Mouse (Mus musculus) embryonic facial prominence, embryonic 11.5 days (tissue): ENCODE measurements around the gene Rassf3. TPM values are rescaled to one million over a fixed set of nuclear protein-coding genes. Genes with fewer than 3 reads are reported as not detected.

ENCODE experiments used
- ATAC-seq: fragments of 200-750 bp; cut with Nextera tagmentation; replicated peaks from 2 replicates; pipeline ENCODE4 v1.8.0; 2017; ENCODE audit warnings: low read depth; ENCODE audit not compliant: insufficient number of reproducible peaks, low FRiP score, low TSS enrichment
- DNase-seq: peaks from one replicate; pipeline ENCODE4 v3.0.0-alpha.2; 2015; ENCODE audit warnings: low spot score
- H3K27ac ChIP-seq: fragments of 300-500 bp; sonication (generic); replicated peaks from 2 replicates; pipeline ENCODE4 v1.5.1; 2014; ENCODE audit warnings: mild to moderate bottlenecking, low read depth, low read length, control low read depth
- H3K27me3 ChIP-seq: fragments of 300-500 bp; sonication (generic); 2 replicates; pipeline ENCODE4 v1.6.1; 2014; ENCODE audit warnings: mild to moderate bottlenecking, low read length, moderate library complexity, mixed read lengths; ENCODE audit not compliant: control insufficient read depth, insufficient read depth
- H3K36me3 ChIP-seq: fragments of 300-500 bp; sonication (generic); replicated peaks from 2 replicates; pipeline ENCODE4 v1.6.1; 2014; ENCODE audit warnings: low read depth, mild to moderate bottlenecking, low read length, moderate library complexity, mixed read lengths; ENCODE audit not compliant: control insufficient read depth, insufficient read depth
- H3K4me1 ChIP-seq: fragments of 300-500 bp; sonication (generic); 2 replicates; pipeline ENCODE4 v1.6.1; 2014; ENCODE audit warnings: low read length, mixed read lengths; ENCODE audit not compliant: control insufficient read depth, insufficient read depth
- H3K4me2 ChIP-seq: fragments of 300-500 bp; sonication (generic); 2 replicates; pipeline ENCODE4 v1.6.1; 2014; ENCODE audit warnings: low read depth, mild to moderate bottlenecking, control low read depth, low read length, moderate library complexity
- H3K4me3 ChIP-seq: fragments of 300-500 bp; sonication (generic); 2 replicates; pipeline ENCODE4 v1.5.1; 2014; ENCODE audit warnings: low read depth, low read length, control low read depth
- H3K9ac ChIP-seq: fragments of 300-500 bp; sonication (generic); replicated peaks from 2 replicates; pipeline ENCODE4 v1.6.1; 2014; ENCODE audit warnings: mild to moderate bottlenecking, control low read depth, low read length
- H3K9me3 ChIP-seq: fragments of 300-500 bp; sonication (generic); replicated peaks from 2 replicates; pipeline ENCODE4 v1.6.1; 2016; ENCODE audit warnings: mild to moderate bottlenecking, low read length, inconsistent platforms, mixed read lengths; ENCODE audit not compliant: control insufficient read depth
- WGBS: fragments of 180-500 bp; shearing (Covaris S2); extraction: QIAGEN DNeasy Blood & Tissue Kit; methylation state at CpG from one replicate; pipeline ENCODE4 v1.1.7; 2014; 5-methylcytosine and 5-hydroxymethylcytosine counted together
- polyA plus RNA-seq: library from polyadenylated mRNA; unstranded; fragments of >200 nt; fragmentation: Nextera tagmentation; extraction: Ambion mirVana; gene quantifications from 2 replicates; pipeline ENCODE4 v1.2.1, GENCODE M21; 2014

Rassf3 gene
- polyA plus RNA-seq, 1 experiment from 2014 or later = 21.4 TPM

- Histone ChIP-seq H3K4me1 (no peaks in the 10 kb centered on the region), H3K9me3 (no peaks in the 10 kb centered on the region), H3K27me3 (no peaks in the 10 kb centered on the region), H3K27ac (no peak overlapping the region), H3K4me2 (no peak overlapping the region), H3K36me3 (no peaks in the 10 kb centered on the region; the same call in none of the 2 replicates), H3K9ac (no peak overlapping the region), H3K4me3 (no peak overlapping the region)
- ATAC-seq = no peak; the same call in 1 of the 2 replicates
- DNase-seq = no peak
- WGBS = 90% methylated on average over 7 of the region's 7 CpGs
These were observed 77.5 kb downstream of the Rassf3 start for GRCm38 (mm10) chr10:121398599-121398998.

- 87% methylated on average over 20 of the region's 20 CpGs for WGBS
- DNase-seq = no peak
- no peaks in the 10 kb centered on the region for H3K27me3 ChIP-seq
- H3K9ac ChIP-seq = no peak overlapping the region
- no peak for ATAC-seq
- H3K27ac ChIP-seq = no peak overlapping the region
- no peak overlapping the region for H3K4me3 ChIP-seq
- H3K36me3 ChIP-seq = peaks cover 6% of the 10 kb centered on the region
- no peak overlapping the region for H3K4me2 ChIP-seq
- no peaks in the 10 kb centered on the region for H3K4me1 ChIP-seq
- H3K9me3 ChIP-seq = no peaks in the 10 kb centered on the region
These were observed 80.5 kb downstream of the Rassf3 start for GRCm38 (mm10) chr10:121395542-121396176.

- no peak overlapping the region for H3K9ac ChIP-seq
- H3K4me1 ChIP-seq = no peaks in the 10 kb centered on the region
- 86% methylated on average over 18 of the region's 18 CpGs for WGBS
- DNase-seq = no peak
- H3K27me3 ChIP-seq = no peaks in the 10 kb centered on the region
- no peaks in the 10 kb centered on the region for H3K9me3 ChIP-seq
- no peak overlapping the region for H3K4me2 ChIP-seq
- ATAC-seq = no peak
- no peak overlapping the region for H3K4me3 ChIP-seq
- no peak overlapping the region; the same call in 1 of the 2 replicates for H3K27ac ChIP-seq
- H3K36me3 ChIP-seq = peaks cover 6% of the 10 kb centered on the region
These were observed 81.3 kb downstream of the Rassf3 start for GRCm38 (mm10) chr10:121394789-121395325.

GRCm38 (mm10) chr10:121394270-121394669 lies 81.9 kb downstream of the Rassf3 start:
- Histone ChIP-seq H3K4me1 (no peaks in the 10 kb centered on the region), H3K36me3 (peaks cover 6% of the 10 kb centered on the region), H3K27ac (no peak overlapping the region; the same call in 1 of the 2 replicates), H3K9ac (no peak overlapping the region), H3K27me3 (no peaks in the 10 kb centered on the region), H3K4me2 (no peak overlapping the region), H3K9me3 (no peaks in the 10 kb centered on the region), H3K4me3 (no peak overlapping the region)
- ATAC-seq = no peak
- 84% methylated on average over 6 of the region's 6 CpGs for WGBS
- no peak for DNase-seq

- Histone ChIP-seq H3K4me3 (no peak overlapping the region), H3K4me1 (no peaks in the 10 kb centered on the region), H3K27ac (no peak overlapping the region), H3K27me3 (no peaks in the 10 kb centered on the region), H3K9ac (no peak overlapping the region), H3K4me2 (no peak overlapping the region), H3K9me3 (no peaks in the 10 kb centered on the region), H3K36me3 (peaks cover 6% of the 10 kb centered on the region)
- WGBS = 95% methylated on average over 8 of the region's 8 CpGs
- ATAC-seq (no peak), DNase-seq (no peak)
These were observed 84.2 kb downstream of the Rassf3 start for GRCm38 (mm10) chr10:121391901-121392300.

- Histone ChIP-seq H3K9ac (no peak overlapping the region), H3K27ac (no peak overlapping the region), H3K27me3 (no peaks in the 10 kb centered on the region), H3K36me3 (peaks cover 6% of the 10 kb centered on the region), H3K4me2 (no peak overlapping the region), H3K9me3 (no peaks in the 10 kb centered on the region), H3K4me1 (peaks cover 2% of the 10 kb centered on the region; the same call in 1 of the 2 replicates), H3K4me3 (no peak overlapping the region)
- DNase-seq (no peak), ATAC-seq (no peak)
- 75% methylated on average over 10 of the region's 10 CpGs for WGBS
These were observed 85.5 kb downstream of the Rassf3 start for GRCm38 (mm10) chr10:121390602-121391001.

GRCm38 (mm10) chr10:121386347-121386746 lies 89.8 kb downstream of the Rassf3 start:
- DNase-seq = peak; percentile 74
- 40% methylated on average over 9 of the region's 9 CpGs for WGBS

GRCm38 (mm10) chr10:121385695-121386094 lies 90.5 kb downstream of the Rassf3 start:
- no peak overlapping the region for H3K4me2 ChIP-seq
- ATAC-seq (no peak), DNase-seq (no peak)
- peaks cover 8% of the 10 kb centered on the region for H3K36me3 ChIP-seq
- H3K9ac ChIP-seq = no peak overlapping the region
- H3K27me3 ChIP-seq = no peaks in the 10 kb centered on the region
- peaks cover 2% of the 10 kb centered on the region; the same call in 1 of the 2 replicates for H3K4me1 ChIP-seq
- no peak overlapping the region for H3K4me3 ChIP-seq
- WGBS = 94% methylated on average over 6 of the region's 6 CpGs
- 0 out of 2 replicates have a peak overlapping the region, but pooled peaks have one; percentile 11 for H3K27ac ChIP-seq
- H3K9me3 ChIP-seq = no peaks in the 10 kb centered on the region

More at GRCm38 (mm10) chr10:121386347-121386746, 89.8 kb downstream of the Rassf3 start:
- Histone ChIP-seq H3K4me1 (peaks cover 2% of the 10 kb centered on the region; the same call in 1 of the 2 replicates), H3K27me3 (no peaks in the 10 kb centered on the region), H3K4me2 (no peak overlapping the region), H3K9ac (no peak overlapping the region), H3K9me3 (no peaks in the 10 kb centered on the region), H3K36me3 (peaks cover 10% of the 10 kb centered on the region), H3K4me3 (no peak overlapping the region), H3K27ac (no peak overlapping the region)
- peak; percentile 78 for ATAC-seq
